Mouse (Mus musculus): Measurements from ENCODE around the gene Cntn3. TPM values are rescaled to one million over a fixed set of nuclear protein-coding genes. Genes with fewer than 3 reads are reported as not detected.

The Cntn3 gene
- polyA plus RNA-seq, 1 experiment: 0.14 TPM

- Histone ChIP-seq H3K79me2 (ENCODE audit: control insufficient read depth, insufficient read depth) (no peaks in the 10 kb centered on the region), H3ac (ENCODE audit: control insufficient read depth, insufficient read length, low read depth) (no peak overlapping the region)
Observed at GRCm38 (mm10) chr6:102523037-102523436, 49.9 kb downstream of the Cntn3 start.

GRCm38 (mm10) chr6:102520977-102521376 is 51.9 kb downstream of the Cntn3 start:
- no peaks in the 10 kb centered on the region for H3K36me3 ChIP-seq (ENCODE audit: control insufficient read depth, insufficient read depth)
- no peaks in the 10 kb centered on the region for H3K27me3 ChIP-seq (ENCODE audit: control insufficient read depth, insufficient read depth, insufficient read length)
- TF ChIP-seq CTCF (IDR thresholded peaks at IDR 0.05; ENCODE audit: control insufficient read depth, insufficient read depth, insufficient read length) (no peak), USF1 (IDR thresholded peaks at IDR 0.05; ENCODE audit: low read depth) (no peak), MYOD1 (IDR thresholded peaks at IDR 0.05; ENCODE audit: control insufficient read depth, insufficient read length, low read depth) (no peak), CEBPB (IDR thresholded peaks at IDR 0.05; ENCODE audit: low read depth) (no peak), FOSL1 (IDR thresholded peaks at IDR 0.05; ENCODE audit: insufficient read depth, low read length, poor library complexity, severe bottlenecking) (no peak), MYOG (IDR thresholded peaks at IDR 0.05; ENCODE audit: control insufficient read depth, extremely low read depth, insufficient read length) (no peak), MAX (IDR thresholded peaks at IDR 0.05) (no peak)
- H3ac ChIP-seq (ENCODE audit: control insufficient read depth, insufficient read length, low read depth): no peak overlapping the region
- H3K4me3 ChIP-seq (ENCODE audit: insufficient read depth, poor library complexity, severe bottlenecking): no peak overlapping the region
- H3K79me3 ChIP-seq (ENCODE audit: low read depth): no peaks in the 10 kb centered on the region
- H3K79me2 ChIP-seq (ENCODE audit: control insufficient read depth, insufficient read depth): no peaks in the 10 kb centered on the region

More at GRCm38 (mm10) chr6:102523037-102523436, 49.9 kb downstream of the Cntn3 start:
- Histone ChIP-seq H3K36me3 (ENCODE audit: control insufficient read depth, insufficient read depth) (no peaks in the 10 kb centered on the region), H3K79me3 (ENCODE audit: low read depth) (no peaks in the 10 kb centered on the region), H3K27me3 (ENCODE audit: control insufficient read depth, insufficient read depth, insufficient read length) (no peaks in the 10 kb centered on the region), H3K4me3 (ENCODE audit: insufficient read depth, poor library complexity, severe bottlenecking) (no peak overlapping the region)
- TF ChIP-seq CEBPB (IDR thresholded peaks at IDR 0.05; ENCODE audit: low read depth): no peak
- TF ChIP-seq FOSL1 (IDR thresholded peaks at IDR 0.05; ENCODE audit: insufficient read depth, low read length, poor library complexity, severe bottlenecking): no peak
- no peak for TF ChIP-seq CTCF (IDR thresholded peaks at IDR 0.05; ENCODE audit: control insufficient read depth, insufficient read depth, insufficient read length)
- TF ChIP-seq MYOD1 (IDR thresholded peaks at IDR 0.05; ENCODE audit: control insufficient read depth, insufficient read length, low read depth): no peak
- TF ChIP-seq MAX (IDR thresholded peaks at IDR 0.05): no peak
- no peak for TF ChIP-seq MYOG (IDR thresholded peaks at IDR 0.05; ENCODE audit: control insufficient read depth, extremely low read depth, insufficient read length)
- no peak for TF ChIP-seq USF1 (IDR thresholded peaks at IDR 0.05; ENCODE audit: low read depth)

GRCm38 (mm10) chr6:102515231-102515630 is 57.7 kb downstream of the Cntn3 start:
- no peak overlapping the region for H3ac ChIP-seq (ENCODE audit: control insufficient read depth, insufficient read length, low read depth)
- no peaks in the 10 kb centered on the region for H3K79me3 ChIP-seq (ENCODE audit: low read depth)
- TF ChIP-seq USF1 (IDR thresholded peaks at IDR 0.05; ENCODE audit: low read depth) (no peak), CTCF (IDR thresholded peaks at IDR 0.05; ENCODE audit: control insufficient read depth, insufficient read depth, insufficient read length) (no peak), MYOD1 (IDR thresholded peaks at IDR 0.05; ENCODE audit: control insufficient read depth, insufficient read length, low read depth) (no peak), CEBPB (IDR thresholded peaks at IDR 0.05; ENCODE audit: low read depth) (no peak), MAX (IDR thresholded peaks at IDR 0.05) (no peak)
- no peak overlapping the region for H3K4me3 ChIP-seq (ENCODE audit: insufficient read depth, poor library complexity, severe bottlenecking)
- no peaks in the 10 kb centered on the region for H3K79me2 ChIP-seq (ENCODE audit: control insufficient read depth, insufficient read depth)
- H3K27me3 ChIP-seq (ENCODE audit: control insufficient read depth, insufficient read depth, insufficient read length): no peaks in the 10 kb centered on the region
- H3K36me3 ChIP-seq (ENCODE audit: control insufficient read depth, insufficient read depth): no peaks in the 10 kb centered on the region

DNA sequence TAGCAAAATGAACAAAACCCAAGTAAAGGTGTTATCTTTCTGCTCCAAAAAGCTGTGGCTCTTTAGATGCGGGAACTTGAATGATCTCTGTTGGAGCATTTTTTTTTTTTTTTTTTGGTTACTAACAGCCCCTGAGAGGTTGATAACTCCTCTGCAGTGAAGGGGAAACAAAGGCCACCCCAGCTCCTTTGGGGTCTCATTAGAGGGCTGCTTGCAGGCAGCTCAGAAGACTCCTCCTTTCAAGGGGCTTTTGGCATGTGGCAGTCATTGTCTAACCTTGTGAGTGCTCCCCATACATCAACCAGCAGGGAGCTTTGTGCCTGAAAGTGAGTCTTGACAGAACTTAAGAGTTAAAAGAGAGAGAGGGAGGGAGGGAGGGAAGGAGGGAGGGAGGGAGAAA is 60.8 kb downstream of the Cntn3 start:
- Histone ChIP-seq H3K79me3 (ENCODE audit: low read depth) (no peaks in the 10 kb centered on the region), H3K27me3 (ENCODE audit: control insufficient read depth, insufficient read depth, insufficient read length) (no peaks in the 10 kb centered on the region), H3K36me3 (ENCODE audit: control insufficient read depth, insufficient read depth) (no peaks in the 10 kb centered on the region), H3ac (ENCODE audit: control insufficient read depth, insufficient read length, low read depth) (no peak overlapping the region), H3K4me3 (ENCODE audit: insufficient read depth, poor library complexity, severe bottlenecking) (no peak overlapping the region), H3K79me2 (ENCODE audit: control insufficient read depth, insufficient read depth) (no peaks in the 10 kb centered on the region)
- TF ChIP-seq CEBPB (IDR thresholded peaks at IDR 0.05; ENCODE audit: low read depth) (no peak), MYOG (IDR thresholded peaks at IDR 0.05; ENCODE audit: control insufficient read depth, extremely low read depth, insufficient read length) (no peak), CTCF (IDR thresholded peaks at IDR 0.05; ENCODE audit: control insufficient read depth, insufficient read depth, insufficient read length) (no peak), USF1 (IDR thresholded peaks at IDR 0.05; ENCODE audit: low read depth) (no peak), MYOD1 (IDR thresholded peaks at IDR 0.05; ENCODE audit: control insufficient read depth, insufficient read length, low read depth) (no peak)

DNA sequence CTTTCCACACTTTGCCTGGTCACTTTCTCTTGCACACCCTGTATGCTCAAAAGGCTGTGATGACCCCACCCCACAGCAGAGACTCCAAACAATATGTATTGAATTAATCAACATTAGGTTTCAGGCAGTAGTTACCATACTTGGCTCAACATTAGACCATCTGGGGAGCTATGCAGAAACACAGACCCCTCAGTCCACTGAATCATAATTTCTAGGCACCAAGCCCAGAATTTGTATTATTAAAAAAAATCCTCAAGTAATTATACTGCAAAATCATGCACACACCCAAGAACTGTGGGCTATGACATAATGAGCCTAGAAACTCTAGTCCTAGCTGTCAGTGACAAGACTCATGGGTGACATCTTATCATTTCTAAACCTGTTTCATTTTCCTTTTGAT is 87.4 kb downstream of the Cntn3 start:
- Histone ChIP-seq H3K27me3 (ENCODE audit: control insufficient read depth, insufficient read depth, insufficient read length) (no peaks in the 10 kb centered on the region), H3K4me3 (ENCODE audit: insufficient read depth, poor library complexity, severe bottlenecking) (no peak overlapping the region), H3K36me3 (ENCODE audit: control insufficient read depth, insufficient read depth) (no peaks in the 10 kb centered on the region), H3K79me3 (ENCODE audit: low read depth) (no peaks in the 10 kb centered on the region), H3ac (ENCODE audit: control insufficient read depth, insufficient read length, low read depth) (no peak overlapping the region), H3K79me2 (ENCODE audit: control insufficient read depth, insufficient read depth) (no peaks in the 10 kb centered on the region)
- no peak for TF ChIP-seq FOSL1 (IDR thresholded peaks at IDR 0.05; ENCODE audit: insufficient read depth, low read length, poor library complexity, severe bottlenecking)
- no peak for TF ChIP-seq MYOD1 (IDR thresholded peaks at IDR 0.05; ENCODE audit: control insufficient read depth, insufficient read length, low read depth)
- TF ChIP-seq MYOG (IDR thresholded peaks at IDR 0.05; ENCODE audit: control insufficient read depth, extremely low read depth, insufficient read length): no peak
- TF ChIP-seq MAX (IDR thresholded peaks at IDR 0.05): no peak
- no peak for TF ChIP-seq CEBPB (IDR thresholded peaks at IDR 0.05; ENCODE audit: low read depth)
- TF ChIP-seq USF1 (IDR thresholded peaks at IDR 0.05; ENCODE audit: low read depth): no peak
- TF ChIP-seq CTCF (IDR thresholded peaks at IDR 0.05; ENCODE audit: control insufficient read depth, insufficient read depth, insufficient read length): no peak

Data from C2C12 (cell line).